Mouse (Mus musculus) gastrocnemius, adult 2 months (tissue): ENCODE data around the gene Sertad3. TPM values are rescaled to one million over a fixed set of nuclear protein-coding genes. Genes with fewer than 3 reads are reported as not detected.
A peak's percentile ranks its signal among the peaks of the same experiment; 100 is the strongest.

ENCODE experiments used
- DNase-seq: peaks from one replicate; pipeline ENCODE4 v3.0.0; 2022
- H3K27ac ChIP-seq: fragments of 200-600 bp; 2 replicates; pipeline ENCODE4 v1.8.1; 2022; ENCODE audit warnings: mild to moderate bottlenecking
- H3K4me3 ChIP-seq: fragments of 200-600 bp; 2 replicates; pipeline ENCODE4 v1.8.1; 2022; ENCODE audit warnings: mild to moderate bottlenecking, moderate library complexity
- CTCF ChIP-seq: fragments of 200-600 bp; IDR thresholded peaks from 2 replicates; pipeline ENCODE4 v1.8.1; 2022; ENCODE audit warnings: antibody characterized with exemption, mild to moderate bottlenecking, moderate library complexity
- intact Hi-C: fragments of 180-260 bp; cut with DNase I; formaldehyde crosslinking; loops from one replicate; pipeline ENCODE4 v1.15.1; 2025
- total RNA-seq, 2 experiments: library from RNA; stranded (reverse); gene quantifications; 2 replicates each; pipeline ENCODE4 v1.2.3; 2021

Gene Sertad3
- total RNA-seq, 2 experiments from 2014 or later = 3.3 to 7.1 TPM

- intact Hi-C loops = no loop called here
- Histone ChIP-seq H3K4me3 (peak overlapping the region; percentile 79), H3K27ac (peak overlapping the region; percentile 96)
- no peak for DNase-seq
- no peak for TF ChIP-seq CTCF
These were observed 394 bp downstream of the Sertad3 start for GRCm38 (mm10) chr7:27473835-27474489.

- Histone ChIP-seq H3K4me3 (peak overlapping the region; percentile 79), H3K27ac (peak overlapping the region; percentile 96)
- TF ChIP-seq CTCF = peak; percentile 72
- intact Hi-C loops = no loop called here
- peak; percentile 99 for DNase-seq
These were observed 954 bp downstream of the Sertad3 start for GRCm38 (mm10) chr7:27474490-27474954.

GRCm38 (mm10) chr7:27475596-27475995 is 2.0 kb downstream of the Sertad3 start:
- DNase-seq = no peak
- no peak for TF ChIP-seq CTCF
- Histone ChIP-seq H3K27ac (peak overlapping the region; percentile 96), H3K4me3 (peak overlapping the region; percentile 79)
- intact Hi-C loops = loop anchor here (5.0 kb wide), 1 partner anchor 52 kb away; no protein-coding TSS in a partner anchor

GRCm38 (mm10) chr7:27476098-27476635 is 2.6 kb downstream of the Sertad3 start:
- DNase-seq = no peak
- H3K27ac ChIP-seq = peak overlapping the region; percentile 96
- intact Hi-C loops = loop anchor here (5.0 kb wide), 1 partner anchor 51 kb away; no protein-coding TSS in a partner anchor
- no peak for TF ChIP-seq CTCF
- no peak overlapping the region for H3K4me3 ChIP-seq

GRCm38 (mm10) chr7:27478561-27478960 is 5.0 kb downstream of the Sertad3 start:
- DNase-seq = no peak
- Histone ChIP-seq H3K4me3 (no peak overlapping the region), H3K27ac (no peak overlapping the region)
- no peak for TF ChIP-seq CTCF
- intact Hi-C loops = loop anchor here (5.0 kb wide), 1 partner anchor 49 kb away; no protein-coding TSS in a partner anchor

GRCm38 (mm10) chr7:27479750-27480149 is 6.2 kb downstream of the Sertad3 start:
- Histone ChIP-seq H3K4me3 (no peak overlapping the region), H3K27ac (peak overlapping the region; percentile 28; the same call in 1 of the 2 replicates)
- DNase-seq = no peak
- no peak for TF ChIP-seq CTCF
- intact Hi-C loops = loop anchor here (5.0 kb wide), 1 partner anchor 48 kb away; no protein-coding TSS in a partner anchor

- no peak for DNase-seq
- intact Hi-C loops = no loop called here
- TF ChIP-seq CTCF = no peak
- Histone ChIP-seq H3K27ac (peak overlapping the region; percentile 91), H3K4me3 (peak overlapping the region; percentile 65)
These were observed 6.9 kb downstream of the Sertad3 start for GRCm38 (mm10) chr7:27480506-27480905.

- TF ChIP-seq CTCF = no peak
- intact Hi-C loops = no loop called here
- Histone ChIP-seq H3K27ac (peak overlapping the region; percentile 91), H3K4me3 (peak overlapping the region; percentile 65)
- DNase-seq = no peak
These were observed 7.5 kb downstream of the Sertad3 start for GRCm38 (mm10) chr7:27480927-27481626.

- intact Hi-C loops = no loop called here
- no peak for TF ChIP-seq CTCF
- peak overlapping the region; percentile 65 for H3K4me3 ChIP-seq
- DNase-seq = peak; percentile 98
- peak overlapping the region; percentile 91 for H3K27ac ChIP-seq
These were observed 8.0 kb downstream of the Sertad3 start for GRCm38 (mm10) chr7:27481627-27481969.

GRCm38 (mm10) chr7:27483860-27484259 is 10.3 kb downstream of the Sertad3 start:
- no peak overlapping the region for H3K4me3 ChIP-seq
- H3K27ac ChIP-seq = no peak overlapping the region
- TF ChIP-seq CTCF = no peak
- DNase-seq = no peak
- intact Hi-C loops = no loop called here

GRCm38 (mm10) chr7:27486102-27486769 is 12.7 kb downstream of the Sertad3 start:
- intact Hi-C loops = no loop called here
- TF ChIP-seq CTCF = no peak
- DNase-seq = peak; percentile 54
- peak overlapping the region; percentile 98 for H3K27ac ChIP-seq
- H3K4me3 ChIP-seq = peak overlapping the region; percentile 91

- peak; percentile 100 for DNase-seq
- peak; percentile 84 for TF ChIP-seq CTCF
- Histone ChIP-seq H3K27ac (peak within 1 kb of the TSS; percentile 98), H3K4me3 (peak within 1 kb of the TSS; percentile 91)
- intact Hi-C loops = no loop called here
These were observed 13.5 kb downstream of the Sertad3 start, which contains the start of gene Sertad1 for GRCm38 (mm10) chr7:27486770-27487697. TSS of gene Sertad1 (plus strand) at chr7:27486910.
